31 mouse cellular contexts compared by ENCODE assay signal in the genomic region with DNA sequence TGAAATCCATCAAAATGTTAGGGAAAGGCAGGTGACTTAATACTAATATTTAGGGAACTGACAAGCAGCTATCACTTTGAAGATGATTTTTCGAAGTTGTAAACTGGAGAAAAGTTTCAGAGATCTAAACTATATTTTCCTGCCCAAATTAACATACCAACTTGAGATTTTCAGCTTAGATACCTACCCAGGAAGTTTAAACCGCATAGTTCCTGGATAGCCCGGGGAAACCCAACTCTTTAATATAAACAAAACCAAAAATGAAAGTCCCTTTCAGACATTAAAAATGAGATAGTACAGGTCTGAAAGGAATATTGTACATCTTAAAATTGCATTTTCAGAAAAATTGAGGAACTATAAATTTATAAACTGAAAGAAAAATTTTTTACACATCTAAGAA. TPM values are rescaled to one million over a fixed set of nuclear protein-coding genes. Genes with fewer than 3 reads are reported as not detected.
DNase-seq lines count a peak whose midpoint lies in the region; ATAC-seq and TF ChIP-seq lines count a peak whose summit lies in the region.
"Had no signal": no experiment of that assay in that cellular context is flagged by ENCODE, and none has a peak within 500 bp of the region (broad histone marks: within the 10 kb centered on the region; RNA-seq: fewer than 3 reads in every experiment).

No protein-coding gene starts in this region.

- no peaks in the 10 kb centered on the region for H3K36me3 ChIP-seq in spleen, adult 2 months (ENCODE audit: control insufficient read depth, insufficient read depth, low read length)
- H3K36me3 ChIP-seq: embryonic facial prominence, embryonic 15.5 days; G1E; intestine, embryonic 15.5 days; liver, embryonic 15.5 days; lung, embryonic 15.5 days; neural tube, embryonic 12.5 days had no signal

- no peak overlapping the region for H3K4me3 ChIP-seq in spleen, adult 2 months (ENCODE audit: extremely low read depth, insufficient read depth, insufficient read length)
- H3K4me3 ChIP-seq: embryonic facial prominence, embryonic 10.5 days; embryonic facial prominence, embryonic 15.5 days; forebrain, embryonic 13.5 days; heart, embryonic 13.5 days; hindbrain, embryonic 10.5 days; hindbrain, embryonic 15.5 days; intestine, embryonic 15.5 days; left cerebral cortex, adult 2 months; limb, embryonic 12.5 days; liver, embryonic 15.5 days; lung, embryonic 15.5 days; neural tube, embryonic 12.5 days had no signal

- H3K4me1 ChIP-seq in spleen, adult 2 months (ENCODE audit: control insufficient read depth, insufficient read depth, insufficient read length) = peaks cover 11% of the 10 kb centered on the region
- H3K4me1 ChIP-seq: embryonic facial prominence, embryonic 10.5 days; embryonic facial prominence, embryonic 15.5 days; forebrain, embryonic 13.5 days; heart, embryonic 13.5 days; hindbrain, embryonic 10.5 days; hindbrain, embryonic 15.5 days; intestine, embryonic 15.5 days; limb, embryonic 12.5 days; liver, embryonic 15.5 days; lung, embryonic 15.5 days; neural tube, embryonic 12.5 days had no signal

- WGBS in spleen, adult 2 months = 25% methylated on average over 3 of the region's 3 CpGs

- H3K27me3 ChIP-seq in spleen, adult 2 months (ENCODE audit: control insufficient read depth, insufficient read depth, low read length) = no peaks in the 10 kb centered on the region
- H3K27me3 ChIP-seq: embryonic facial prominence, embryonic 15.5 days; forebrain, embryonic 13.5 days; heart, embryonic 13.5 days; hindbrain, embryonic 15.5 days; intestine, embryonic 15.5 days; limb, embryonic 12.5 days; liver, embryonic 15.5 days; lung, embryonic 15.5 days; neural tube, embryonic 12.5 days had no signal

- TF ChIP-seq POLR2A in spleen, adult 2 months (IDR thresholded peaks at IDR 0.05; ENCODE audit: low read depth, low read length) = no peak

- peak in 1 of 2 experiments; percentile 5 for DNase-seq in spleen, adult 2 months (ENCODE audit: low read depth in 1 of 2, low spot score in 2 of 2)
- DNase-seq in spleen, adult 12 weeks (ENCODE audit: low spot score) = no peak
- peak; percentile 24 for DNase-seq in T-cell, adult 2 months (ENCODE audit: low spot score)
- DNase-seq in kidney, postnatal 4 days = no peak
- no peak for DNase-seq in adrenal gland, adult 2 months
- DNase-seq in left cerebral cortex, adult 11 months (ENCODE audit: low spot score) = no peak
- DNase-seq: adrenal gland, postnatal 25 days; cerebellum, adult 2 months; cerebellum, postnatal 14 days; gastrocnemius, postnatal 10 days; heart, postnatal 10 days; kidney, adult 2 months; kidney, postnatal 36 days; thymus, adult 2 months; thymus, postnatal 36 days had no signal

- peak overlapping the region; percentile 62; the same call in 1 of the 2 replicates for H3K27ac ChIP-seq in spleen, adult 2 months (ENCODE audit: insufficient read depth, low read length)
- H3K27ac ChIP-seq: embryonic facial prominence, embryonic 10.5 days; embryonic facial prominence, embryonic 15.5 days; forebrain, embryonic 13.5 days; heart, embryonic 13.5 days; hindbrain, embryonic 10.5 days; hindbrain, embryonic 15.5 days; intestine, embryonic 15.5 days; limb, embryonic 12.5 days; liver, embryonic 15.5 days; lung, embryonic 15.5 days; neural tube, embryonic 12.5 days had no signal

- TF ChIP-seq CTCF in spleen, adult 2 months (IDR thresholded peaks at IDR 0.05; ENCODE audit: extremely low read depth, insufficient read depth, insufficient read length, insufficient replicate concordance) = no peak

- peak; percentile 91 for ATAC-seq in inflammation-experienced regulatory T-cells, adult 6 months
- ATAC-seq: forebrain, embryonic 13.5 days; intestine, embryonic 15.5 days; midbrain, embryonic 16.5 days had no signal

RNA-seq across cellular contexts. Expression of a gene that starts 54.2 kb away (rescaled TPM):
- polyA plus RNA-seq in spleen, adult 2 months (2012; rRNA removed) = 0.54 and 0.58 TPM in 2 replicates
- polyA plus RNA-seq in inflammation-experienced regulatory T-cells, adult 6 months (2017; shearing (Covaris generic)) = 10 to 100 TPM in 2 of 3 experiments, 1 to 10 TPM in 1; 5.4 to 29.1 (median 24.6) TPM
- 1 to 10 TPM in 1 of 2 experiments, under 1 TPM in 1; 0.86 to 1.9 TPM for total RNA-seq in adrenal gland, adult 2 months (2021)
- polyA plus RNA-seq in adrenal gland, adult 2 months (2012; rRNA removed) = not detected in 2 replicates
- polyA plus RNA-seq: G1E; liver, adult 2 months had no signal
